Mouse (Mus musculus): ENCODE measurements at regions not wholly inside any gene's neighbourhood (a gene's known extent, or its start where the extent isn't known, plus 50 kb on each side); places are given as distances from the start of the nearest gene placed in this dataset.

- Histone ChIP-seq H3K4me3 (replicated peaks in 1 of 3; ENCODE audit: low read depth in 2 of 3, low read length in 2 of 3, poor library complexity in 1 of 3) (no peak overlapping the region), H3K4me2 (ENCODE audit: insufficient read depth, low read depth, poor library complexity, severe bottlenecking) (no peak overlapping the region), H3K4me1 (ENCODE audit: control insufficient read depth in 1 of 2, insufficient read depth in 2 of 2) (no peaks in the 10 kb centered on the region), H3K9me3 (replicated peaks; ENCODE audit: low read length) (no peaks in the 10 kb centered on the region), H3K79me2 (replicated peaks; ENCODE audit: control insufficient read depth, extremely low read depth, insufficient read depth, poor library complexity, severe bottlenecking) (no peaks in the 10 kb centered on the region), H3K27me3 (replicated peaks) (no peaks in the 10 kb centered on the region), H3K27ac (ENCODE audit: insufficient read depth, low read depth) (no peak overlapping the region), H3K9ac (ENCODE audit: insufficient read depth, low read depth) (no peak overlapping the region), H3K36me3 (replicated peaks in 1 of 2; ENCODE audit: control insufficient read depth in 1 of 2, insufficient read depth in 1 of 2, low read length in 1 of 2) (no peaks in the 10 kb centered on the region)
- no peak for DNase-seq (ENCODE audit: extremely low read depth)
- in situ Hi-C loops (cut with MboI; ENCODE audit: low pct_ligation_motif_present, low pct_unique_long_range_greater_than_20kb, low sequenced_read_pairs) = no loop called here
- dilution Hi-C loops (cut with MboI; ENCODE audit: extremely low pct_ligation_motif_present, extremely low pct_unique_long_range_greater_than_20kb, low sequenced_read_pairs) = no loop called here
- TF ChIP-seq JUN (IDR thresholded peaks at IDR 0.05; ENCODE audit: insufficient read depth, low read depth, low read length) (no peak), NRF1 (IDR thresholded peaks at IDR 0.05; ENCODE audit: low read depth, low read length) (no peak), ELF1 (IDR thresholded peaks at IDR 0.05; ENCODE audit: low read depth, low read length) (no peak), ZNF384 (IDR thresholded peaks at IDR 0.05; ENCODE audit: low read depth, low read length) (no peak), POLR2A (IDR thresholded peaks at IDR 0.05; ENCODE audit: low read depth, low read length) (no peak), RCOR1 (conservative IDR thresholded peaks at IDR 0.05; ENCODE audit: low read depth, low read length) (no peak), JUND (conservative IDR thresholded peaks at IDR 0.05; ENCODE audit: low read depth, low read length) (no peak), NELFE (IDR thresholded peaks at IDR 0.05; ENCODE audit: low read depth, low read length) (no peak), ETS1 (conservative IDR thresholded peaks at IDR 0.05; ENCODE audit: low read depth, low read length) (no peak), POLR2AphosphoS2 (IDR thresholded peaks at IDR 0.05; ENCODE audit: low read depth, low read length) (no peak), ZKSCAN1 (IDR thresholded peaks at IDR 0.05; ENCODE audit: borderline replicate concordance, low read depth, low read length) (no peak), SIN3A (IDR thresholded peaks at IDR 0.05; ENCODE audit: low read length) (no peak), E2F4 (IDR thresholded peaks at IDR 0.05; ENCODE audit: insufficient replicate concordance, low read depth, low read length) (no peak), ZC3H11A (IDR thresholded peaks at IDR 0.05; ENCODE audit: low read depth, low read length) (no peak), KAT2A (IDR thresholded peaks at IDR 0.05; ENCODE audit: insufficient replicate concordance, low read length) (no peak), CHD1 (IDR thresholded peaks at IDR 0.05; ENCODE audit: low read depth, low read length) (no peak), RAD21 (IDR thresholded peaks at IDR 0.05; ENCODE audit: low read depth, low read length) (no peak), USF1 (IDR thresholded peaks at IDR 0.05; ENCODE audit: low read depth, low read length) (no peak)
Measured at GRCm38 (mm10) chr4:40070959-40071634, 71.8 kb upstream of the Aco1 start.

- no peaks in the 10 kb centered on the region for H3K36me3 ChIP-seq (replicated peaks in 1 of 2; ENCODE audit: control insufficient read depth in 1 of 2, insufficient read depth in 1 of 2, low read length in 1 of 2)
- no peak overlapping the region for H3K4me3 ChIP-seq (replicated peaks in 1 of 3; ENCODE audit: low read depth in 2 of 3, low read length in 2 of 3, poor library complexity in 1 of 3)
- H3K4me2 ChIP-seq (ENCODE audit: insufficient read depth, low read depth, poor library complexity, severe bottlenecking) = no peak overlapping the region
- H3K27ac ChIP-seq (ENCODE audit: insufficient read depth, low read depth) = no peak overlapping the region
- no peak for TF ChIP-seq CTCF (conservative IDR thresholded peaks at IDR 0.05 in 1 of 2, IDR thresholded peaks at IDR 0.05 in 1 of 2; ENCODE audit: low read depth in 2 of 2, low read length in 2 of 2)
- no peak for TF ChIP-seq MAX (IDR thresholded peaks at IDR 0.05; ENCODE audit: low read length)
- H3K27me3 ChIP-seq (replicated peaks) = no peaks in the 10 kb centered on the region
- no peak overlapping the region for H3K9ac ChIP-seq (ENCODE audit: insufficient read depth, low read depth)
- in situ Hi-C loops (cut with MboI; ENCODE audit: low pct_ligation_motif_present, low pct_unique_long_range_greater_than_20kb, low sequenced_read_pairs) (no loop called here), dilution Hi-C loops (cut with MboI; ENCODE audit: extremely low pct_ligation_motif_present, extremely low pct_unique_long_range_greater_than_20kb, low sequenced_read_pairs) (no loop called here)
- H3K9me3 ChIP-seq (replicated peaks; ENCODE audit: low read length) = no peaks in the 10 kb centered on the region
- no peaks in the 10 kb centered on the region for H3K4me1 ChIP-seq (ENCODE audit: control insufficient read depth in 1 of 2, insufficient read depth in 2 of 2)
- no peaks in the 10 kb centered on the region for H3K79me2 ChIP-seq (replicated peaks; ENCODE audit: control insufficient read depth, extremely low read depth, insufficient read depth, poor library complexity, severe bottlenecking)
- DNase-seq (ENCODE audit: extremely low read depth) = no peak
Measured at GRCm38 (mm10) chr4:40081035-40081434, 61.8 kb upstream of the Aco1 start.
